Mouse (Mus musculus): ENCODE measurements around the gene Olfr157.

DNA sequence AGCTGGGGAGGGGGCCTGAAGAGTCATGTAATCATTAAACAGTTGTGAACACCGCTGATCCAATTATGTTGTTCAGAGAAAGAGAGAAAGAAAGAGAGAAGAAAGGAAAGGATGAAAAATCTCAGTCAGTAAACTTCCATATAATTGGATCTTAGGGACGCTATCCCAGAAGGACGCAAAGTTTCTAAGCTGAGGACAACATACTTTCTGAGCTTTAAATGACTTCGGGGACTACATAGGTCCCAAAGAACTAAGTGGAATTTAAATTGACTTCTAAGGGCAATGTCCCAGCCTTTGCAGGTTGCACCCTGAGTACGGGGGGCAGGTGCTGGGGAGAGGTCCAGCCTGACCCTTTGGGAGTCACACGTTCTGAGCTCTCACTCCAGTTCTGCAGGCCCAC, 11.3 kb upstream of the Olfr157 start, which contains the start of gene Olfr155:
- TF ChIP-seq CTCF (IDR thresholded peaks at IDR 0.05; ENCODE audit: control insufficient read depth, insufficient read depth, low read length) (no peak), POLR2A (IDR thresholded peaks at IDR 0.05; ENCODE audit: borderline replicate concordance, control insufficient read depth, low read depth, low read length) (no peak)
